Mouse (Mus musculus): Measurements from ENCODE around the gene Angptl7. TPM values are rescaled to one million over a fixed set of nuclear protein-coding genes. Genes with fewer than 3 reads are reported as not detected.

Angptl7 gene
- 0.29 and 0.37 TPM in 2 replicates for polyA plus RNA-seq (2016; fragmentation: Nextera tagmentation; extraction: Ambion mirVana)

- no peak within 1 kb of the TSS for H3K9ac ChIP-seq
- H3K27me3 ChIP-seq (replicated peaks): no peaks in the 10 kb centered on the region
- ATAC-seq: no peak
- H3K36me3 ChIP-seq: peaks cover 63% of the 10 kb centered on the region
- 57% methylated on average over 4 of the region's 4 CpGs for WGBS (ENCODE audit: insufficient replicate concordance)
- H3K4me1 ChIP-seq: no peaks in the 10 kb centered on the region
- H3K4me3 ChIP-seq: no peak within 1 kb of the TSS
- H3K9me3 ChIP-seq (replicated peaks): no peaks in the 10 kb centered on the region
- H3K4me2 ChIP-seq: no peak within 1 kb of the TSS
- no peak within 1 kb of the TSS for H3K27ac ChIP-seq
Observed at GRCm38 (mm10) chr4:148500410-148500867, at the start of gene Angptl7. Angptl7 (minus strand) TSS chr4:148500460.

- H3K4me3 ChIP-seq: no peak overlapping the region
- peaks cover 95% of the 10 kb centered on the region for H3K36me3 ChIP-seq
- H3K4me1 ChIP-seq: no peaks in the 10 kb centered on the region
- no peaks in the 10 kb centered on the region for H3K9me3 ChIP-seq (replicated peaks)
- no peak for ATAC-seq
- no peak overlapping the region for H3K4me2 ChIP-seq
- no peak overlapping the region for H3K9ac ChIP-seq
- WGBS (ENCODE audit: insufficient replicate concordance): 77% methylated on average over 4 of the region's 4 CpGs
- H3K27me3 ChIP-seq (replicated peaks): no peaks in the 10 kb centered on the region
- no peak overlapping the region for H3K27ac ChIP-seq
Observed at GRCm38 (mm10) chr4:148549106-148549505, 48.8 kb upstream of the Angptl7 start.

GRCm38 (mm10) chr4:148535876-148536275, 35.6 kb upstream of the Angptl7 start:
- Histone ChIP-seq H3K4me2 (no peak overlapping the region), H3K4me1 (no peaks in the 10 kb centered on the region), H3K4me3 (no peak overlapping the region), H3K9me3 (replicated peaks) (no peaks in the 10 kb centered on the region), H3K27ac (no peak overlapping the region), H3K9ac (no peak overlapping the region), H3K36me3 (peaks cover 99% of the 10 kb centered on the region), H3K27me3 (replicated peaks) (no peaks in the 10 kb centered on the region)
- 93% methylated on average over 3 of the region's 3 CpGs for WGBS (ENCODE audit: insufficient replicate concordance)
- ATAC-seq: no peak

- 81% methylated on average over 12 of the region's 12 CpGs for WGBS (ENCODE audit: insufficient replicate concordance)
- Histone ChIP-seq H3K9me3 (replicated peaks) (no peaks in the 10 kb centered on the region), H3K4me1 (no peaks in the 10 kb centered on the region), H3K4me2 (no peak overlapping the region), H3K9ac (no peak overlapping the region), H3K27me3 (replicated peaks) (no peaks in the 10 kb centered on the region), H3K36me3 (peaks cover 90% of the 10 kb centered on the region), H3K4me3 (no peak overlapping the region), H3K27ac (no peak overlapping the region)
- ATAC-seq: no peak; the same call in 1 of the 2 replicates
Observed at GRCm38 (mm10) chr4:148533613-148534328, 33.5 kb upstream of the Angptl7 start.

- 76% methylated on average over 3 of the region's 3 CpGs for WGBS (ENCODE audit: insufficient replicate concordance)
- Histone ChIP-seq H3K27me3 (replicated peaks) (no peaks in the 10 kb centered on the region), H3K9ac (no peak overlapping the region), H3K36me3 (peaks cover 87% of the 10 kb centered on the region), H3K4me1 (no peaks in the 10 kb centered on the region), H3K4me2 (no peak overlapping the region), H3K27ac (no peak overlapping the region), H3K9me3 (replicated peaks) (no peaks in the 10 kb centered on the region), H3K4me3 (no peak overlapping the region)
- no peak for ATAC-seq
Observed at GRCm38 (mm10) chr4:148532516-148532915, 32.3 kb upstream of the Angptl7 start.

- no peak for ATAC-seq
Observed at GRCm38 (mm10) chr4:148531341-148531740, 31.1 kb upstream of the Angptl7 start.

GRCm38 (mm10) chr4:148530778-148531177, 30.5 kb upstream of the Angptl7 start:
- no peak overlapping the region for H3K4me3 ChIP-seq
- ATAC-seq: no peak
- no peaks in the 10 kb centered on the region for H3K4me1 ChIP-seq
- H3K36me3 ChIP-seq: peaks cover 87% of the 10 kb centered on the region
- H3K9me3 ChIP-seq (replicated peaks): no peaks in the 10 kb centered on the region
- H3K27me3 ChIP-seq (replicated peaks): no peaks in the 10 kb centered on the region
- H3K4me2 ChIP-seq: no peak overlapping the region
- no peak overlapping the region for H3K27ac ChIP-seq
- no peak overlapping the region for H3K9ac ChIP-seq
- WGBS (ENCODE audit: insufficient replicate concordance): 82% methylated on average over 6 of the region's 6 CpGs

More at GRCm38 (mm10) chr4:148531341-148531740, 31.1 kb upstream of the Angptl7 start:
- H3K9ac ChIP-seq: no peak overlapping the region
- H3K4me3 ChIP-seq: no peak overlapping the region
- no peak overlapping the region for H3K4me2 ChIP-seq
- H3K36me3 ChIP-seq: peaks cover 87% of the 10 kb centered on the region
- H3K4me1 ChIP-seq: no peaks in the 10 kb centered on the region
- WGBS (ENCODE audit: insufficient replicate concordance): 76% methylated on average over 4 of the region's 4 CpGs
- no peaks in the 10 kb centered on the region for H3K9me3 ChIP-seq (replicated peaks)
- H3K27ac ChIP-seq: no peak overlapping the region
- H3K27me3 ChIP-seq (replicated peaks): no peaks in the 10 kb centered on the region

GRCm38 (mm10) chr4:148530351-148530750, 30.1 kb upstream of the Angptl7 start:
- Histone ChIP-seq H3K4me2 (no peak overlapping the region), H3K27me3 (replicated peaks) (no peaks in the 10 kb centered on the region), H3K27ac (no peak overlapping the region), H3K4me1 (no peaks in the 10 kb centered on the region), H3K9me3 (replicated peaks) (no peaks in the 10 kb centered on the region), H3K36me3 (peaks cover 88% of the 10 kb centered on the region), H3K9ac (no peak overlapping the region), H3K4me3 (no peak overlapping the region)
- WGBS (ENCODE audit: insufficient replicate concordance): 88% methylated on average over 5 of the region's 5 CpGs
- no peak for ATAC-seq

GRCm38 (mm10) chr4:148527158-148527910, 27.1 kb upstream of the Angptl7 start:
- H3K9me3 ChIP-seq (replicated peaks): no peaks in the 10 kb centered on the region
- peaks cover 89% of the 10 kb centered on the region for H3K36me3 ChIP-seq
- H3K4me1 ChIP-seq: no peaks in the 10 kb centered on the region
- ATAC-seq: no peak
- H3K4me3 ChIP-seq: no peak overlapping the region
- no peak overlapping the region for H3K4me2 ChIP-seq
- WGBS (ENCODE audit: insufficient replicate concordance): 80% methylated on average over 10 of the region's 10 CpGs
- no peaks in the 10 kb centered on the region for H3K27me3 ChIP-seq (replicated peaks)
- H3K27ac ChIP-seq: no peak overlapping the region
- no peak overlapping the region for H3K9ac ChIP-seq

- H3K9ac ChIP-seq: no peak overlapping the region
- no peaks in the 10 kb centered on the region for H3K4me1 ChIP-seq
- no peaks in the 10 kb centered on the region for H3K9me3 ChIP-seq (replicated peaks)
- no peak for ATAC-seq
- H3K27me3 ChIP-seq (replicated peaks): no peaks in the 10 kb centered on the region
- WGBS (ENCODE audit: insufficient replicate concordance): 72% methylated on average over 7 of the region's 7 CpGs
- H3K4me2 ChIP-seq: no peak overlapping the region
- peaks cover 93% of the 10 kb centered on the region for H3K36me3 ChIP-seq
- no peak overlapping the region for H3K27ac ChIP-seq
- no peak overlapping the region for H3K4me3 ChIP-seq
Observed at GRCm38 (mm10) chr4:148523538-148523937, 23.3 kb upstream of the Angptl7 start.

- Histone ChIP-seq H3K36me3 (peaks cover 92% of the 10 kb centered on the region), H3K9me3 (replicated peaks) (no peaks in the 10 kb centered on the region), H3K4me3 (no peak overlapping the region), H3K27me3 (replicated peaks) (no peaks in the 10 kb centered on the region), H3K9ac (no peak overlapping the region), H3K27ac (no peak overlapping the region), H3K4me2 (no peak overlapping the region), H3K4me1 (no peaks in the 10 kb centered on the region)
- no peak for ATAC-seq
- WGBS (ENCODE audit: insufficient replicate concordance): 66% methylated on average over 5 of the region's 5 CpGs
Observed at GRCm38 (mm10) chr4:148518235-148518795, 18.1 kb upstream of the Angptl7 start.

GRCm38 (mm10) chr4:148517809-148518208, 17.5 kb upstream of the Angptl7 start:
- Histone ChIP-seq H3K27me3 (replicated peaks) (no peaks in the 10 kb centered on the region), H3K36me3 (peaks cover 91% of the 10 kb centered on the region), H3K4me2 (no peak overlapping the region), H3K4me1 (no peaks in the 10 kb centered on the region), H3K27ac (no peak overlapping the region), H3K9ac (no peak overlapping the region), H3K9me3 (replicated peaks) (no peaks in the 10 kb centered on the region), H3K4me3 (no peak overlapping the region)
- 55% methylated on average over 4 of the region's 4 CpGs for WGBS (ENCODE audit: insufficient replicate concordance)
- ATAC-seq: no peak
